Mouse (Mus musculus): ENCODE measurements around the gene Arhgap1. TPM values are rescaled to one million over a fixed set of nuclear protein-coding genes. Genes with fewer than 3 reads are reported as not detected.

The Arhgap1 gene
- polyA plus RNA-seq, 1 experiment from 2014 or later: 76.3 TPM

DNA sequence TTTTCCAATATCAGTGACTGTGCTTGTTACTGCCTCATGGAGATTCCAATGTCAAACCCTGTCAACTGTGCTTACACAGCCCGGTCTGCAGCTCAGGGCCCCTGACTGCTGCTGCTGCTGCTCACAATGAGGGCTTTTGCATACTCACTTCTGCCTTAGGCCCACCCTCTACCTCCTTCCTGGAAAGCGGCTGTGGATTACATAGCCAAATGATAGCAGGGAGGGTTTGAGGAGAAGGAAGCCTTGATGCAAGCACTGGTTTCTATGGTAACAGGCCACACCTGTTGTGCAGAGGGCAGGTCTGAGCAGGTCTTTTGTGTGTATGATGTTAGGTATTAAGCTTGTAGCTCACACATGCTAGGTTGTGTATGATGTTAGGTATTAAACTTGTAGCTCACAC is 18.1 kb downstream of the Arhgap1 start:
- Histone ChIP-seq H3K27ac (no peak overlapping the region), H3K36me3 (peaks cover 85% of the 10 kb centered on the region), H3K4me3 (replicated peaks) (no peak overlapping the region), H3K27me3 (no peaks in the 10 kb centered on the region), H3K4me2 (no peak overlapping the region), H3K9me3 (no peaks in the 10 kb centered on the region), H3K4me1 (replicated peaks) (no peaks in the 10 kb centered on the region), H3K9ac (replicated peaks) (no peak overlapping the region)
- no peak for ATAC-seq (ENCODE audit: insufficient number of reproducible peaks, insufficient read depth, low FRiP score, low TSS enrichment, low read depth)
- WGBS: 84% methylated on average over 2 of the region's 2 CpGs

DNA sequence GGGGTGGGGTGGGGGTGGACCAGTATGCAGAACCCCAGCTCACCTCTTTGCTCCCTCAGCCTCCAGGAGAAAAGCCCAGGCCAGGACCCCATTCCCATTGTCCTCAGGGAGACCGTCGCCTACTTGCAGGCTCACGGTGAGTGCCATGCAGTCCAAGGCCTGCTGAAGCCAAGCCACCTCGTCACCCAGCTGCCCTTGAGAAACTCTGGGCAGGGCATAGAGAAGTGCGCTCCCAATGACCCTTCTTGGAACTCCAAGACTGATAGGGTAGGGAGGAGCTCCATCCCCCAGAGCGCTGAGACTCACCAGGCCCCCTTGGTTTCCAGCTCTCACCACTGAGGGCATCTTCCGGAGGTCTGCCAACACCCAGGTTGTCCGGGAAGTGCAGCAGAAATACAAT is 19.7 kb downstream of the Arhgap1 start:
- no peak overlapping the region for H3K4me2 ChIP-seq
- peaks cover 82% of the 10 kb centered on the region for H3K36me3 ChIP-seq
- H3K4me1 ChIP-seq (replicated peaks): no peaks in the 10 kb centered on the region
- ATAC-seq (ENCODE audit: insufficient number of reproducible peaks, insufficient read depth, low FRiP score, low TSS enrichment, low read depth): no peak
- H3K9me3 ChIP-seq: no peaks in the 10 kb centered on the region
- no peaks in the 10 kb centered on the region for H3K27me3 ChIP-seq
- WGBS: 93% methylated on average over 8 of the region's 8 CpGs
- H3K9ac ChIP-seq (replicated peaks): no peak overlapping the region
- no peak overlapping the region for H3K27ac ChIP-seq
- no peak overlapping the region for H3K4me3 ChIP-seq (replicated peaks)

DNA sequence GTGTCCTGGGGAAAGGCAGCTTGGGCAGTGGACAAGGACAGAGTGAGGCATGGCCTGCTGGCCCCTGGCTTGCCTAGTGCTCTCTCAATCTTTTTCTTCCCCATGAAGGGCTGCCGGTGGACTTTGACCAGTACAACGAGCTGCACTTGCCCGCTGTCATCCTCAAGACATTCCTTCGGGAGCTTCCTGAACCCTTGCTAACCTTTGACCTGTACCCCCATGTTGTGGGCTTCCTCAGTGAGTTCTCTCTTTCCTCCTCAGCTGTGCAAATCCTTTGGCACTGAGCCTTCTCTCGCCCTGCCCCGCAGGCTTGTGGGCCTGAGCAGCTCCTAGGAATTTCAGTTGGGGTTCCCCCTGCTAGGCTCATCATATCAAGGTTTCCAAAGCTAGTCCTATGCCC is 20.4 kb downstream of the Arhgap1 start:
- 91% methylated on average over 6 of the region's 6 CpGs for WGBS
- ATAC-seq (ENCODE audit: insufficient number of reproducible peaks, insufficient read depth, low FRiP score, low TSS enrichment, low read depth): no peak

DNA sequence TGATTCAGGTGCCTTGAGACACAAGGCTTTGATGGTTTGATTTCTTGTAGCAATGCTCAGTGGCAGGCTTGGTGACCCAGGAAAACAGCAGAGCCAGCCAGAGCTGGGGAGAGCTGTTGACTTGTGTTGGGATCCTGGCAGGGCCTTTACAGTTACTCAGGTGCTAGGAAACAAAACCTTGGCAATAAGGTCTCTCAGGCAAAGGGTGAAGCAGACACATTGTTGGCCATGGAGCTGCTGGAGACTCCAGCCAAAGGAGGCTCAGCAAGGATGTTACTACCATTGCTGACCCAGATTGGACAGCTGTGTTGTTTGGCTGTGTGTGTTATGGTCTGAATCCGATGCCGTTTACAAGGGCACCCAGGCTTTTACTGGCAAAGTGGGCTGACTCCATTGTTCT is 23.9 kb downstream of the Arhgap1 start:
- no peak overlapping the region for H3K9ac ChIP-seq (replicated peaks)
- no peak for ATAC-seq (ENCODE audit: insufficient number of reproducible peaks, insufficient read depth, low FRiP score, low TSS enrichment, low read depth)
- no peaks in the 10 kb centered on the region for H3K4me1 ChIP-seq (replicated peaks)
- no peak overlapping the region for H3K4me3 ChIP-seq (replicated peaks)
- H3K27me3 ChIP-seq: no peaks in the 10 kb centered on the region
- no peaks in the 10 kb centered on the region for H3K9me3 ChIP-seq
- no peak overlapping the region for H3K27ac ChIP-seq
- H3K36me3 ChIP-seq: peaks cover 88% of the 10 kb centered on the region
- WGBS: 81% methylated on average over 2 of the region's 2 CpGs
- H3K4me2 ChIP-seq: no peak overlapping the region

More for the DNA sequence above, 20.4 kb downstream of the Arhgap1 start:
- Histone ChIP-seq H3K4me2 (no peak overlapping the region), H3K27ac (no peak overlapping the region), H3K36me3 (peaks cover 83% of the 10 kb centered on the region), H3K4me3 (replicated peaks) (no peak overlapping the region), H3K9ac (replicated peaks) (no peak overlapping the region), H3K27me3 (no peaks in the 10 kb centered on the region), H3K4me1 (replicated peaks) (no peaks in the 10 kb centered on the region), H3K9me3 (no peaks in the 10 kb centered on the region)

DNA sequence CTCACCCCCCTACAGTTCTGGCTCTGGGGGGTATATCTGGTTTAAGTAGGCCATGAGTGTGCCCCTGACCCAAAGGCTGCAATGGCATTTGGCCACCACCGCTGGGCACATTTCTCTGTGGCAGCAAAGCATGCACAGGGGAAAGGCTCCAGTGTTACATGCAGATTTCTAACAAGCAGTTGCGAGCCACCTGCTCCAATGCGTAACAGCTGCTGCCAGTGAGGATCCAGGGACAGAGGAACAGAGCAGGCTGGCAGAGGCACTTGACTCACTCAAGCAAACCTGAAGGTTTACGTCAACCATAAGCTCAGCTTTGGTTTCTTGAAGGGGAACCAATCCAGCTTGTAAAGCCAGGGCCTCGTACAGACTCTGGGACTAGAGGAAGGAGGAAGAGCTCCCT is 25.2 kb downstream of the Arhgap1 start:
- H3K9me3 ChIP-seq: no peaks in the 10 kb centered on the region
- no peak for ATAC-seq (ENCODE audit: insufficient number of reproducible peaks, insufficient read depth, low FRiP score, low TSS enrichment, low read depth)
- H3K27ac ChIP-seq: no peak overlapping the region
- H3K9ac ChIP-seq (replicated peaks): no peak overlapping the region
- H3K36me3 ChIP-seq: peaks cover 86% of the 10 kb centered on the region
- H3K4me1 ChIP-seq (replicated peaks): no peaks in the 10 kb centered on the region
- no peak overlapping the region for H3K4me3 ChIP-seq (replicated peaks)
- H3K4me2 ChIP-seq: no peak overlapping the region
- H3K27me3 ChIP-seq: no peaks in the 10 kb centered on the region
- 90% methylated on average over 5 of the region's 5 CpGs for WGBS

DNA sequence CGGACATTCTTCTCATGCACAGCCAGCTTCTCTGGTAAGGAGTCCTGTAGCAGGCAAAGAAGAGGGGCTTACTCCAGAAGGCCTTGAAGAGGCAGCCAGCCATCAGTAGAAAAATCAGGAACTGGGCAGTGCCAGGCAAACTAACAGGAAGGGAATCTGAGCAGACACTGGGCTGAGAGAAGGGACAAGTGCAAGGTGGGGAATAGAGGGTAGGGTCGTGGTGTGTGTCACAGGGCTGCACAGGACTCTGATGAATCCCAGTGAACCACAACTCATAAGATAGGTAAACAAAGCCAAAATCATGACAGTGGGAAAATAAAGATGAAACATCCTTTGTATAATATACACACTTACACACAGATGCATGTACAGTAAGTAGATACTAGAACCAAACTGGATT is 26.8 kb downstream of the Arhgap1 start:
- Histone ChIP-seq H3K9ac (replicated peaks) (no peak overlapping the region), H3K4me1 (replicated peaks) (no peaks in the 10 kb centered on the region), H3K4me2 (no peak overlapping the region), H3K9me3 (no peaks in the 10 kb centered on the region), H3K27me3 (no peaks in the 10 kb centered on the region), H3K4me3 (replicated peaks) (no peak overlapping the region), H3K27ac (no peak overlapping the region), H3K36me3 (peaks cover 84% of the 10 kb centered on the region)
- WGBS: 83% methylated on average over 2 of the region's 2 CpGs
- no peak for ATAC-seq (ENCODE audit: insufficient number of reproducible peaks, insufficient read depth, low FRiP score, low TSS enrichment, low read depth)

DNA sequence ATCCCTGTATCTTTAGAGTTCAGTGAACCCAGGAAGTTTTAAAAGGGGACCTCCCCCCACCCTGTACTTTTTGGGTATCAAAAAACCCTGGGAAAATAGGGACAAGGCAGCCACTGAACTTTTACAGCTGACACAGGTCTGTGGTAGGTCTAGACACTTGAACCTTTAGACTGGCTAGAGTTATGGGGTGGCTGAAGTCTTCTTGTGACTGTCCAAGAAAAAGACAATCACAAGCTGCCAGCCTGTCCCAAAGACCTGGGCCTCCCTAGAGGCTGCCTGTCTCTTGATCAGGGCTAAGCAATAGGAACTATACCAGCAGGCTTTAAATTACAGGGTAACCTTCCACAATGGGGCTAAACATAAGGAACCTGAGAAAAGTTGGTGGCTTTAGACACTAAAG is 27.3 kb downstream of the Arhgap1 start:
- Histone ChIP-seq H3K4me1 (replicated peaks) (no peaks in the 10 kb centered on the region), H3K27ac (no peak overlapping the region), H3K9me3 (no peaks in the 10 kb centered on the region), H3K9ac (replicated peaks) (no peak overlapping the region), H3K27me3 (no peaks in the 10 kb centered on the region), H3K4me3 (replicated peaks) (no peak overlapping the region), H3K4me2 (no peak overlapping the region), H3K36me3 (peaks cover 85% of the 10 kb centered on the region)
- no peak for ATAC-seq (ENCODE audit: insufficient number of reproducible peaks, insufficient read depth, low FRiP score, low TSS enrichment, low read depth)

DNA sequence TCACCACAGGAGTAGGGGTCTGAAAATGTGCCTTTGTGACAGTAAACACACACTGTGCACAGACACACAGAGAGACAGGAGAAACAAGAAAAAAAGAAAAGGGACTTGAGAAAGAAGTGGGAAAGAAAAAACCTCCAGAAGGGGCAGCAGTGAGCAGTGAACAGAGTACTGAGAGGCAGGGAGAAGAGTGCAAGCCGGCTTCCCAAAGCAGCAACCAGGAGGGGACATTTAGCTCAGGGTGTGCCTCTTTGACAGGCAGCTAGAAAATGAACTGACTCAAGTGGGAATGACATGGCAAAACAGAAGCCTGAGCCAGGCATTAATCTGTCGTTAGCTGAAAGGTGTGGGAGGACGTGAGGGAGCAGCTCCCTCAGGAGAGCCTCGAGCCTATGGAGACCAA is 33.2 kb downstream of the Arhgap1 start:
- Histone ChIP-seq H3K4me3 (replicated peaks) (no peak overlapping the region), H3K27me3 (no peaks in the 10 kb centered on the region), H3K36me3 (peaks cover 86% of the 10 kb centered on the region), H3K9me3 (no peaks in the 10 kb centered on the region), H3K27ac (no peak overlapping the region), H3K4me2 (no peak overlapping the region), H3K4me1 (replicated peaks) (no peaks in the 10 kb centered on the region), H3K9ac (replicated peaks) (no peak overlapping the region)
- WGBS: 65% methylated on average over 4 of the region's 4 CpGs
- no peak for ATAC-seq (ENCODE audit: insufficient number of reproducible peaks, insufficient read depth, low FRiP score, low TSS enrichment, low read depth)

DNA sequence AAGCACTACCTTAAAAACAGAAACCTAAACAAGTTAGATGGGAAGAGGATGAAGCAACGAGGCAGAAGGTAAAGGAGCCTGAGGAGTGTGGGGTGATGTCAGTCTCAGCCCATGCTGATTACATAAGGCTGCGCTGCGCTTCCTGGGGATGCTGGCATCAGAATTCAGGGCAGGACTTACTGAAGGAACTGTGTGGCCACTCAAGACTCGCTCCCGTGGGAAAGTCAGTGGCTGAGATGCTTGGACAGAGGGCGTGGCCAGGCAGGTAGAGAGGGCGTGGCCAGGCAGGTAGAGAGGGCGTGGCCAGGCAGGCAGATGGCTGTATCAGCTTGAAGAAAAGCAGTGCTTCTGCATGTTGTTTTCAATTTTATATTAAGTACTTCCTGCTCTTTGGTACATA is 34.3 kb downstream of the Arhgap1 start:
- ATAC-seq (ENCODE audit: insufficient number of reproducible peaks, insufficient read depth, low FRiP score, low TSS enrichment, low read depth): no peak
- no peak overlapping the region for H3K4me3 ChIP-seq (replicated peaks)
- no peaks in the 10 kb centered on the region for H3K27me3 ChIP-seq
- no peaks in the 10 kb centered on the region for H3K9me3 ChIP-seq
- no peak overlapping the region for H3K4me2 ChIP-seq
- peaks cover 85% of the 10 kb centered on the region for H3K36me3 ChIP-seq
- H3K9ac ChIP-seq (replicated peaks): no peak overlapping the region
- no peaks in the 10 kb centered on the region for H3K4me1 ChIP-seq (replicated peaks)
- H3K27ac ChIP-seq: no peak overlapping the region
- WGBS: 77% methylated on average over 8 of the region's 8 CpGs

DNA sequence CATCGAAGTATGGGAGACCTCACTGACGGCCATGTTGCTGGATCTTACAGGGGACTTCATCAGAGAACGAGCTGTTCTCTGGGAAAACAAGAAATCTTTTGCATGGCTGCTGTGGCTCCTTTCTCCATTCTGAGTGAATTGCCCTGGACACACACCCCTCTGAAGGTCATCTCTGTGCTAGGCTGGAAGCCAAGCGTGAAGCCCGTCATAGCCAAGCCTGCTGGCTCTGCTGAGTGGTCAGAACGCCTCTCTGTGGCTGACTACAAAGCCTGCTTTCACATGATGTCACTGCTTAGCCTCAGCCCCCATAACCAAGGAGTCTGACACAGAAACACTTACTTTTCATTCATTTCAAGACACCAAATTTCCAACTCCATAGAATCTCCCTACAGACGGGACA is 39.8 kb downstream of the Arhgap1 start:
- no peaks in the 10 kb centered on the region for H3K4me1 ChIP-seq (replicated peaks)
- no peak overlapping the region for H3K4me2 ChIP-seq
- no peak overlapping the region for H3K9ac ChIP-seq (replicated peaks)
- no peak overlapping the region for H3K27ac ChIP-seq
- no peaks in the 10 kb centered on the region for H3K27me3 ChIP-seq
- no peak for ATAC-seq (ENCODE audit: insufficient number of reproducible peaks, insufficient read depth, low FRiP score, low TSS enrichment, low read depth)
- no peaks in the 10 kb centered on the region for H3K9me3 ChIP-seq
- peaks cover 72% of the 10 kb centered on the region for H3K36me3 ChIP-seq
- H3K4me3 ChIP-seq (replicated peaks): no peak overlapping the region
- WGBS: 86% methylated on average over 7 of the region's 7 CpGs

DNA sequence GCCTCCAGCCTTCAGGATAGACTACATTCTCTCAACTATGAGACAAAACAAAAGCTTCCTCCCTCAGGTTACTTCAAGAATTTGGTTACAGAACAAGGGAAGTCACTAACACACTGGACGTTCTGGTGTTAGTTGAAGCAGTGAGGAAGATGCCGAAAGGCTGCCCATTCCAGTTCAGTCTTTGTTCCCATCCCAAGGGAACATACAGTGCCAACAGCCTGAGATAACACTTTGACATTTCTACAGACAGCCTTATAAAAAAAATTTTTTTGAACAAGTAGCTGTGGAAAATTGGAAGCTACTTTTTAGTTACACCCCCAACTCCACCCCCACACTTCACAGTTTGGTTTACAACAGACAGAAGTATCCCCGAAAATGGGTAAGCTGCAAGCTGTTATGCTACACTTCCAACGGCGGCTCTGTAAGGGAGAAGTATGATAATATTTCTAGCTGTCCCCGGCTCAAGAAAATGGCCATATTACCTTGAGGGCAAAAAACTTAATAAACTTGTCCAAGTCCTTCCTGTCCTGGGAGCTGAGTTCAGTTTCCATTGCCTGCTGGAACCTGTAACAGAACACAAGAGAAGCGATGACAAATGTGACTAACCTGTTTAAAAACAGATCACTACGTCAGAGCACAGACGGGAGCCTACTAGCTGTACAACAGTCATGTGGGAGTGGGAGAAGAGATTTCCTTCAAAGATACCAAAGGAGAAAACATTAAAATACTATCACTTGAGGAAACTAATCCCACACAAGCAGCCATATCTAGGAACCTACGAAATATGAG is 46.0 kb downstream of the Arhgap1 start:
- H3K9ac ChIP-seq (replicated peaks): no peak overlapping the region
- H3K36me3 ChIP-seq: peaks cover 33% of the 10 kb centered on the region
- H3K9me3 ChIP-seq: no peaks in the 10 kb centered on the region
- H3K4me3 ChIP-seq (replicated peaks): no peak overlapping the region
- WGBS: 92% methylated on average over 10 of the region's 10 CpGs
- H3K4me1 ChIP-seq (replicated peaks): no peaks in the 10 kb centered on the region
- ATAC-seq (ENCODE audit: insufficient number of reproducible peaks, insufficient read depth, low FRiP score, low TSS enrichment, low read depth): no peak
- H3K27me3 ChIP-seq: no peaks in the 10 kb centered on the region
- no peak overlapping the region for H3K4me2 ChIP-seq
- no peak overlapping the region for H3K27ac ChIP-seq

DNA sequence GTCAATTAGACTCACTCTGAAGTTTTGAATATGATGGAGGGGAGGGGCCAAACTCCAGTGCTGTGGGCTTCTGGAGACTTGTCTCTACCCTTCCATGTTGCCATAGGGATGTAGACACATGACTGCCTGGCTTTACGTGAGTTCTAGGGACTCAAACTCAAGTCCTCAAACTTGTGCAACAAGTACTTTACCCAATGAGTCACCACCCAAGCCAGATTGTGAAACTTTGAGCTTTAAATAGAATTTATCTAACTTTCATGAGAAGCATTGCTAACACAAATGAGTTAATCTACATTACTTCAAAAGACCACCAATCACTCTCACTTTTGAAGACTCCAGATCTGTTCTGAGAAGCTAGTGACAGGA is 46.5 kb downstream of the Arhgap1 start:
- no peaks in the 10 kb centered on the region for H3K27me3 ChIP-seq
- WGBS: 89% methylated on average over 1 of the region's 1 CpGs
- no peak overlapping the region for H3K9ac ChIP-seq (replicated peaks)
- H3K4me2 ChIP-seq: no peak overlapping the region
- no peak overlapping the region for H3K4me3 ChIP-seq (replicated peaks)
- H3K36me3 ChIP-seq: peaks cover 33% of the 10 kb centered on the region
- ATAC-seq (ENCODE audit: insufficient number of reproducible peaks, insufficient read depth, low FRiP score, low TSS enrichment, low read depth): no peak
- H3K9me3 ChIP-seq: no peaks in the 10 kb centered on the region
- H3K4me1 ChIP-seq (replicated peaks): no peaks in the 10 kb centered on the region
- no peak overlapping the region for H3K27ac ChIP-seq

Data from limb, embryonic 12.5 days (tissue).